Mouse (Mus musculus): ENCODE data around the gene Akap13. TPM values are rescaled to one million over a fixed set of nuclear protein-coding genes. Genes with fewer than 3 reads are reported as not detected.

The Akap13 gene
- total RNA-seq, 2 experiments from 2014 or later = 63.8 to 73.6 TPM

DNA sequence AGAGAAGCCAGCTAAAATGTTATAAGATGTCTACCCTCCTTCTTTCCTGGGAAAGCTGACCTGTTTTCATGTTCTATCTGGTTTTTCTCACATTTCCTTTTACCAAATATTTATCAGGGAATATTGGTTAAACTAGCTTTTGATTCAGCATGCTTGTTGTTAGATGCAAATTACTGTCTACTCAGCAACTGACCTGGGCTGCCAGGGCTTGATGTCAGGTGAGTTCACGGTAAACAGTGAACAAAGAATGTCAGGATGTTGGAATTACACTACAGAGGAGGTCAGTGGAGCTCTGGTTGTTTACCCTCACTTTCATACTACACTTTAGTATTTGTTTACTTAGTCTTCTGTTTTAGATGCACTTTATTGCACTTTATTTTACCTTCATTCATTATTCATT lies 5.0 kb downstream of the Akap13 start:
- no peak for DNase-seq

DNA sequence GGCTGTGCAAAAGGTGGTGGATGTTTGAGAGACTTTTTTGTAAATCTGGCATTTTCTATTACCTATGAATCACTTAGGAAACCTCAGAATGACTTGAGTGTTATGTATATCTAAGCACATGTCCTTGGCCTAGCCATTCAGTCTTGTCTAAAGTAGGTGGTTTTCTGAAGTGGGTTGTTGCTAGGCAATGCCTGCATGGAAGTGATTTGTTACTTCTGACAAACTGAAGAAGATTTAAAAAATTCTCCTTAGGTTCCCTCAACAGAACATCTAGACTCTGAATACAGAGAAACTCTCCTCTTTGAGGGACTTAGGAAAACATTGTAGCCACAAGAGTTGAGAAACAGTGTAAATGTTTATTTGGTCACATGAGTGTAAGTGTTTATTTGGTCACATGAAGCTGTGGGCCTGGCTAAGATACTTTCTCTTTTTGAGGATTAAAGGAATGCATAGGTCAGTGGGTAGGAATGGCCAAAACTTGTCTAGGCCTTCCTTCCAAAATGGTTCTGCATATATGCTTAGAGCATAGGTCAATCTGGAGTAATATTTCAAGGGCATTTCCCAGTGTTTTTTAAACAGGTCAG lies 8.3 kb downstream of the Akap13 start:
- DNase-seq = no peak

DNA sequence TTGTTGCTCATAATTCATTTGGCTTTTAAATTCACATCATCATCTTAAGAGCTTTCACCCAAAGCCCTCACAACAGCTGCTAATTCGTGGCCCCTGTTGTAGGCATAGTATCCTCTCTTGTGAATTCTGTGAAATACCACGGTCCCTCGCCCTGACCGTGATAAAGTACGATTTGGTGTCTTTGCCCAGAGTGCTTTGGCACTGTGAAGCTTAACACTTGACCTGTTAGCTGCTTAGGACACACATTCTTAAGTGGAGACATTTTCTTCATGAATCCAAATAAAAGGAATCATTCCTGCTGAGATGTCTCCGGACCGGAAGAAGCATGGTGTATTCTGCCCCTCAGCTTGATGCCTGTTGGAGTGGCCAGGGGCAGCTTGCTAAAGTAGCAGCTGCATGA lies 12.5 kb downstream of the Akap13 start:
- DNase-seq = no peak

DNA sequence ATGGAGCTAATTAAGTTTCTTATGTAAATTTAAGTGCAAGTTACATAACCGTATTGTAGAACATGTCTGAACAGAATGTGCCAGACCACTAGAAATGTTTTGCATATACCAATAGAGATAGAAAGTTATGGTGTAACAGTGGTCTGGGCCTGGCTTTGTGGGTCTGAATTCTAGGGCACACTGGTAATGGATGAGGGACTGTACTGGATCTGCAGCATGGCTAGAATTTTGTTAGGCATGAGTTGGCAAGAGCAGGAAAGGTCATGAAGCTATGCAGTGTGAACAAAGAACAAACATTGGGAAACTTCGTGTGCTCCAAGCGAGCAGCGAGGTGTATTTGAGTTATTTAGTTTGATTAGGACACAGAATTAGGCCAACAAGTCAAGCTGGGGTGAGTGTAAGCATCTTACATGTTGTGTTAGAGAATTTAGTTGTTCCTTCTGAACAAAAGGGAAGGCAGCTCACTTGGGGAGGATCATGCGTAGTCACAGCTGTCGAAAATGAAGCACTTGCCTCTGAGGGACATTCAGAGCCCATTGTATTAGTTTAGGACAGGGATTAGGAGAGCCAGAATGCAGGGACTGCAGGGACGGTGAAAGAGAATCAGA lies 15.1 kb downstream of the Akap13 start:
- DNase-seq = no peak

DNA sequence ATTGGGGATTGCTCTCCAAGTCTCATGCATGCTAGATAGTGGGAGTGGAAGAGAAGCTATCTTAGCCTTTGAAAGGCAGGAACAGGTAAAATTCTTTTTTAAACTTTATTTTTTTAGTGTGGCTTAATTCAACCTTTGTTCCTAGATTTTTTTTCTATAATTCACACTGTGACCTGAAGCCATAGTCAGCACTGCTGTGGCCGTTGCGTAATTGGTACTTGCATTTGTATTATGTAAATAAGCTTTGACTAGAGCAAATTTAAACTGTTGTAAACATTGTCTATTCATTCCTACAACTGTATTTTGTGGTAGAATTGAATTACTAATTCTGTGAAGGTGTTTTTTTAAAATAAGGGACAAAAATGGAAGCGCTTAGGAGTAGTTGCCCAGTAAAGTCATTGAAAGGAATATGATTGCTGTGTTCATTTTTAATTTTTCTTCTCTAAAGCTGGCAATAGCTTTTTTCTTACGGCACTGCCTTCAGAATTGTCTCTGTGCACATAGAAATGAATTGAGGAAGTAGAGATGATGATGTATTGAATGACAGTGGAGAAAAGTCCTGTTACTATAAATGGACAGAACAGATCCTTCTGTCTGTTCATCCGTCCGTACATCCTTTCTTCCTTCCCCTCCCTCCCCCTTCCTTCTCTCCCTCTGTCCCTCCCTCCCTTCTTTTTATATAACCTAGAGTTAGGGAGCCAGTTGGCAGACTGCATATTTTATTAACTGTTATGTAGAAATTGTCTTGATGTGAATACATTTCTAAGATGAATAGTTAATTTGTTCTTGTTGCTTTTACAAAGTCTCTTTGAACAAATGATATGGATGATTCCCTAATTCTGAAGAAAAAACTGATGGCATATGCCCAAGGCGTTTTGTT lies 17.2 kb downstream of the Akap13 start:
- DNase-seq = no peak

DNA sequence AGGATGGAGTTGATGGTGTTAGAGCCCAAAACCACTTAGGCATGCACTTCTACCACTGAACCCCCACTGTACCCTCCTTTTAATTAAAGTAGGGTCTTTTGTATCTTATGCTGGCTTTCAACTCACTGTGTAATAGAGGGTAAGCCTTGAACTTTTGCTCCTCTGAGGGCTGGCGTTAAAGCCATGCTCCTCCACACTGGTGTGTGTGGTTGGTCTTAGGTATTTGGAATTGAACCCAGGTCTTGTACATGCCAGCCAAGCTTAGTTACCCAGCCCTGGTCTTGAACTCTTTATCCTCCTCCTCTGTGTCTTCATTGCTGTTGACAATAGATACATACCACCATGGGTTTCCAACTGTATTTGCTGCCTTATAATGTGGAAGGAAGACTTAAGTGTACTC lies 18.0 kb downstream of the Akap13 start:
- no peak for DNase-seq

DNA sequence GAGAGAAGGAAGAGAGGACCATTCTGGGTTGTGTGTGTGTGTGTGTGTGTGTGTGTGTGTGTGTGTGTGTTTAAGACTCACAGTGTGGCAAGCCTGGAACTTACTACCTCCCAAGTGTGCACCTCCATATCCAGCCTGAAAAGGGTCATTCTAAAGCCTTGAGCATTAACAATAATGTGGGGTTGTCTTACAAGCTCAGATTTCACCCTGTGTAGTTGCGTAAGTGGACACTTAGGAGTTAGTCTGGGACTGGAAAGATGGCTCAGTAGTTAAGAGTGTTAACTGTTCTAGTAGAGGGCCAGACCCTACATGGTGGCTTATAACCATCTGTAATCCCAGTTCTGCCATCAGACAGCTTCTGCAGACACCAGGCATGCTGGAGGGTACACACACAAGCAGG lies 18.7 kb downstream of the Akap13 start:
- DNase-seq = no peak

DNA sequence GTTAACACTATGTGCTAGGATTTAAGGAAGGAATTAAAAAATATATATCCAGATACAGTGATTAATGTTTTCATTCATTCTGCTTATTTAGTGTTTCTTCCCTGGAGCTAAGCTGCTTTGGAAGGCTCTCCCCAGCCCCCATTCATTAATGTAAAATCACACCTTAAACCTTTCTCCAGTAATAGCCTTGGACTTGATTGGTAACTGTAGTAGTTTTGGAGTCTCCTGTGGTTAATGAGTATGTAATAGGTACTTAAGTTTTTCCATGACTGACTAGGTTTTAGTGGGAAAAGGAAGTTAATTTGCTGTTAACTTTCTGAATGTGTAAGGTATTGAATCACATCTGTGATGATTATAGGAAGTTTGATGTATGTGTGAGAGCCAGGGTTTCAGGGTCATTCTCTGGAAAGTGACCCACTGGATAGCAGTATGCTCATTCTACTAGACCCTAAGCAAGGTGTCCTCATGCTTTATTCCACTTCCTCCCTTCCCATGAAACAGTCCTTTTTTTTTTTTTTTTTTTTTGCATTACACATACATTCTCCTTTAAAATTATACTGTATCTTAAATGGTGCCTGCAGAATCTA lies 19.3 kb downstream of the Akap13 start:
- no peak for DNase-seq

DNA sequence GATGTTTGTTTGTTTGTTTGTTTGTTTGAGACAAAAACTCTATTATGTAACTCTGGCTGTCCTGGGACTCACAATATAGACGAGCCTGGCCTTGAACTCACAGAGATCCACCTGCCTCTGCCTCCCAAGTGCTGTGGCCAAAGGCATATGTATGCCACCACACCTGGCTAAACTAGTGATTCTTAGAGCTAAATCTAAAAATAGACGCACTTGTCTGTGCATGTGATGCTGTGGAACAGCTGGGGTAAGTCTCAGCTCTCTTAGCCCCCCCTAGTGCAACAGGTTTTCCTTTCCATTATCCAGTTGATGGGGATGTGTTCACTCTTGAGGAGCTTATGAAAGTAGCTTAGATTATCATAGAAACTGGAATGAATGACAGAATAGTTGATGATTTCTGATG lies 22.7 kb downstream of the Akap13 start:
- no peak for DNase-seq

DNA sequence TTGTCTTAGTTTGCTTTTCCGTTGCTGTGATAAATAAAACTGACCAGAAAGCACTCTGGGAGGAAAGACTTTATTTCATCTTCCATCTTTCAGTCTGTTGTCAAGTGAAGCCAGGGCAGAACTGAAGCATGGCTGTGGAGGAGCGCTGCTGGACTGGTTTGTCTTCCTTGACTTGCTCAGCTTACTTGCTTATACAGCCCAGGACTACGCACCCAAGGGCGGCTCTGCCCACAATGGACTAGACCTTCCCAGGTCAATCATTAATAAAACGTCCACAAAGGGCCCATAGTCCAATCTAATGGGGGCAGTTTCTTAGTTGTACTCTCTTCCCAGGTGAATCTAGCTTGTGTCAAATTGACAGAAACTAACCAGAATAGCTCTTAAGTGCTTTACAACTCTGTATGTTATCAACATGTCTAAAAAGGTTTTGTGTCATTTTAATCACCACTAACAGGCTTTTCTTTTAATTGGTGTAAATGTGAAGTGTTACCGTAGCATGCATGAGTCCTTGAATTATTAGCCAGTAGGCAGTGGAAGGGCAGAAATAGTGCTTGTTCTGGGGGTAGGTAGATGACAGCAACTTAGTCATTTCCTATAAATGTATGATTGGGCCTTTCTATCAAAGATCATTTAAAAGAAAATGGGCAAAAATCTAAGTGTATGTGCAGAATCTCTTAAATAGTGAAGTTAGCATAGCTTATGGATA lies 25.5 kb downstream of the Akap13 start:
- DNase-seq = no peak

DNA sequence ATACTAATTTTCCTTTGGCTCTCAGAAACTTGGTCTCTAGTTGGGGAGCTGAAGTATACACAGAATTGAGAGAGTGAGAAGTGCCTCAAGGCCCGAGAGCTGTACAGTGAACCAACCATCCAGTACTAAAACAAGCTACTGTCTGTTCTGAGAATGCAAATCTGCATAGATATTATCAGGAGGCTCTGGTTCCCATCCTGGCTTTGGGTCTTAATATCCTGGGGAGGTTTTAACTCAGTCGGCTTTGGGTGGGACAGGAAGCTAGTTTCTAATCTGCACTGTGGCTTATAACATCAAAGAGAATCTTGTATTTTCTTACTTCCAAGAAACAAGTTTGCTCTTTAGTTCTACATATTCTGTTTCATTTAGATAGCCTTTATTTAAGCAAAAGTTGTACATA lies 30.7 kb downstream of the Akap13 start:
- no peak for DNase-seq

DNA sequence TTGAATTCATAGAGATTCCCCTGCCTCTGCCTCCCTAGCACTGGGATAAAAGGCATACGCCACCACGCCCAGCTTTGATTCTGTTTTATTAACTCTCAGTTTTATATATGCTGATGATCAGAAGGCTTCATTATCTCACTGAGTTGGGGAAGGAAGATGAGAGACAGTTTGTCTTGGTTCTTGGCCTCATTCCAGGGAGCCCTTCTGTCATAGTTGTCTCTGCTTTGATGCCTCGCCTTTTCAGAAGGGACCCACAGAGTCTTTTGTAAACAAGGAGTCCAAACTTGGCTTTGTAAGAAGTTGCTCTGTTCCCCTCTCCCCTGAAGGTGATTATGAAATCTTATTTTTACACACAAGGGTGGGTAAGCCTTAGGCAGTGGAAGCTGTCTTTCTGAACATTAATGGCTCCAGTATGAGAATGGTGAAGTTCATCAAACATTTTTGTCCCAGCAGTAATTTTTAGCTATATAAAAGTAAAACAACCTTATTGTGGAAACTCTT lies 40.7 kb downstream of the Akap13 start:
- DNase-seq = no peak

DNA sequence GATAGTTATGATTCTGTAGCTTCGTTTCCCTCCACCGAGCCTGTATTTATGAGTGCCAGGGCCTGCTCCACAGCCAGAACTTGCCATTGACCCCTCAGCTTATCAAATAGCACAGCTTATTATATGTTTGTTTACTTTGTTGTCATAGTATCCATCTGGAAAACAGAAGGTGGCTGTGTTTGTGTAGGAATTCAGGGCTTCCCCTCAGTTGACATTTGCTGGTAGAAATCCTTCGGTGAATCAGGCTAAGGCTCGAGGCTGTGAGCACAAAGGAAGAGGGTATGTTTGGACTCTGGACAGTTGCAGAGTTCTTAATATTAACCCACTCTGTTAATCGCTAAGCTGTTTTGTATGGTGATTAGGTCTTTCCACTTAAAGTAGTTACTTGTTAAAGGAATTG lies 43.3 kb downstream of the Akap13 start:
- DNase-seq = peak in 1 of 2 experiments; percentile 37

DNA sequence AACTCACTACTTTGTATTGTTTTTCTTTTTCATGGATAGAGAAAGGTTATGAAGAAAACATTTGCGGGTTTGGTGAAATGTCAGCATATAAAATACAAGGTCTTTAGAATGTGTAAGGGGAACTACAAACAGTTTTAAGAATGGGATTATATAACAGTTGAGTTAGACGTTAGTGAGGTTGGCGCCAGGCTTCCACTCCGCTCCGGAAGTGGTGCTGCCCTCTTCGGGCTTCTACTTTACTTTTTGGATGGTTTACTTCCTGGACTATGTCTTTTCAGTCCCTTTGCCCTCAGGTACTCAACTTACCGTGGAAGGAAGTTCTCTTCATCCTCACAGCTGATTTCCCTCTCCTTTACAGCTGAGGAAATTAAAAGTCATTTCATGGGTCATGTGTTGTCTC lies 43.9 kb downstream of the Akap13 start:
- DNase-seq = no peak

DNA sequence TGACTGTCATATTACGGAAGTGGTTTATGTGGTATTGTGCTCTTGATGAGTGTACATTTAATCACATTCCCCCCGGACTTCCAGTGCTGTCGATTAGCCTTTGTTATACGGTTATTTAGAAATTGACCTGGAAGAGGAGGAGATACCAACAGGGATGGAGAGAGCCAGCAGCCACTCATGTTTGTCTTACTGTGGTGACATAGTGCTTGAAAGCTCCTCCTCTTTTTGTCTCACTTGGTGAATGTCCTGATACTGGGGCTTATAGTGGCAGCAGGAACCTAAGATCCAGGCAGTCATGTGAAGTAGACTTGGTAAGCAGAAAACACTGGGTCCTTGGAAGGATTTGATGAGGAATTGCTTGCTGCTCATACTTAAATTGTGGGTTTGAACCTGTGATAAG lies 44.8 kb downstream of the Akap13 start:
- DNase-seq = no peak

DNA sequence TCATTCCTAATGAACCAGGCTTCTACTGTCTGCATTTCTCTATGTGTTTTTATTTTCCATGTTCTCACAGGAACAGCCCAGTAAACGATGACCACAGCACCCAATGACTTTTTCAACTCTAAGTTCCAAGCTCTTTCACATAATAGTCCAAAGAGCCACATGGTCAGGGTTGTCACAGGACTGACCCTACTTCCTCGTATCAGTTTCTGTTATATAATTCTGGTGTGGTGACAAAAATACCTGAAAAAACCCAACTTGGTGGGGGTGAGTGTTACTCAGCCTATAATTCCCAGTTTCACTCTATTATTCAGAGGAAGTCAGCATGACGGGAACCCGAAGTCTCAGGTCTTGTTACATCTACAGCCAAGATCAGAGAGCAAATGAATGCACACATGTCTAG lies 45.5 kb downstream of the Akap13 start:
- DNase-seq = no peak

DNA sequence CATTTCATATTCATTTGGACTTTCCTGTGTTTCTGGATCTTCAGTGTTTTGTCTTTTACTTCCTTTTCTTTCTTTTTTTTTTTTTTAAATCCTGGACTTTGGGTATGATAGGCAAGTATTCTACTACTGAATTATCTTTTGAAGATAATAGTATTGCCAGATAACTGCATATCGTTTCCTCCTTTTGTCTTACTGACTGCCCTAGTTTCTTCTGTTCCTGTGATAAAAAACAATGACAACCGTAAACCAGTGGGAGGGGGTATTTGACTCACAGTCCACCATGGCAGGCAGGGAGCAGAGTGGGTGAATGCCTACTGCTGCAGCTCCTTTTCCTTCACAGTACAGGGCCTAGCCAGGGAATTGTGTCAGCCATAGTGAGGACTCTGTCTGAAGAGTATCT lies 49.2 kb downstream of the Akap13 start:
- no peak for DNase-seq

DNA sequence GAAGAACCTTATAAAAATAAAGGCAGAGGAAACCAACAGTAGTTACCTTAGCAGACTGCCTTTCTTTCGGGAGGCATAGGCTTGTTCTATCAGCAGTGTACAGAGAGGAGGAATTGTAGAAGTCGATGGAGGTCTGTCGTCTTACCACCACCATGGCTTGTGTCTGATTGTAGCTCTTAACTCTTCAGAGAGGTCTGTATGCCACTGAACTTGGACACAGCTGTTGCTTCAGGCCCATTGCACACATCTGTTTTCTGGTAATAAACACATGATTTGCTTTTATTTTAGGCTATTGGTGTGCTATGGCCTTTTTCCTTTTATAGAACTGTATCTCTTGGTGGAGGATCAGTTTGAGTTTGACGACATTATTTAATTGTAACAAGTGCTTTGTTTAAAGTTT lies 51.3 kb downstream of the Akap13 start:
- no peak for DNase-seq

DNA sequence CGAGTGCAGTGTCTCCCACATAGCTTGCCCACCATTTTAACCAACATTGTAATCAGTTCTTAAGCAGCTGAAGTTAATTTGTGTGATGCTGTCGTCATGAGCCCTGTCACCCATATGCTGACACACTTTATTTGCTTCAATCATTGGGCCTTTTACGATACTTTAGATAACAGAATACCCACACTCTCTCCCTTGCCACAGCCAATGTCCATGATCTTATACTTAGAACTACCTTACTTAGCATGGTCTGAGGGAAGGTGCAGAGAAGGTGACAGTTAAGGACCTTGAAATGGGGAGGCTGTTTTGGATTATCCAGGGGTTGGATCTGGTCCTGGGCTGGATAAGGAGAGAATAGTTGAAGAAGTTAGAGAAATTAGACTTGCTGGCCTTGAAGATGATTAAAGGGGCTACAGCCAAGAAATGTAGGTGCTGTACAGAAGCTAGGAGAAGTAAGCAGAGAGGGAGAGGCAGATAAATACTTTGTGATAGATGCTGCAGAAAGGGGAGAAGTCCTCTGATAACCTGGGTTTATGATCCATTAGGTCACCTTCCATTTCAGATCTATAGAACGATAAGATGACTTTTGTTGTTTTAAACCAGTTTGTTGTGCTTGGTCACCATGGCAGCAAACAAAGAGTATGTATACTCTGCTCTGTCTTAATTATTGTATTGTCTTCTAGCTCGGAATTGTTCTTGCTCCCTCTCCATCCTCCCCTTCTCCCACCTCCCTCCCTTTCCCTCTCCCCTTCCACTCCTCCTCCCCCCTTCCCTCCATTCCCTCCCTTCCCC lies 53.9 kb downstream of the Akap13 start:
- no peak for DNase-seq

DNA sequence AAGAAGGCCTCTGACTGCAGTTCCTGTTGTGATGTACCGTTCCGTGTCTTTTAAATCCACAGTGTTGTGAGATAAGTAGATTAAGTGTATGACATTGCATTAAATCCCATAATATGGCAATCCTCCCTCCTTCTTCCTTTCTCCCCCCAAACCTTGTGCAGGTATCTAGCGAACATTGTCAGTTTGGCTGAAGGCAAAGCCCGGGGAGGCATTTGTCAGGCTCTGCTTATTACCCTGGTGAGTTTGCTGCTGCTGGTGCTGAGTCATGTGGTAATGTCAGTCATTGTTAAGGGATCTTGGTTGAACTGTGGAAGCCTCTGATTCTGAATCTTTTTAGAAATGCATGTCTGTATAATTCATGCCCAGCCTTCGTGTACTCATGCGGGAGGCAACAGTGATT lies 60.1 kb downstream of the Akap13 start:
- DNase-seq = no peak

Measured in heart, adult 18-20 months (tissue).